Mouse (Mus musculus) limb, embryonic 14.5 days (tissue): Measurements from ENCODE around the gene Pgap3. TPM values are rescaled to one million over a fixed set of nuclear protein-coding genes. Genes with fewer than 3 reads are reported as not detected.
A peak's percentile ranks its signal among the peaks of the same experiment; 100 is the strongest.

ENCODE experiments used
- ATAC-seq: fragments of 200-750 bp; cut with Nextera tagmentation; 2 replicates; pipeline ENCODE4 v1.8.0; 2017; ENCODE audit warnings: low read depth, moderate number of reproducible peaks, moderate TSS enrichment; ENCODE audit not compliant: low FRiP score
- DNase-seq: peaks from one replicate; pipeline ENCODE4 v3.0.0-alpha.2; 2015; ENCODE audit warnings: low spot score
- H3K27ac ChIP-seq: fragments of 300-500 bp; sonication (generic); replicated peaks from 2 replicates; pipeline ENCODE4 v1.5.1; 2014; ENCODE audit warnings: low read depth, mild to moderate bottlenecking, low read length, moderate library complexity, mixed read lengths
- H3K27me3 ChIP-seq: fragments of 300-500 bp; sonication (generic); 2 replicates; pipeline ENCODE4 v1.6.1; 2014; ENCODE audit warnings: low read length, mixed read lengths; ENCODE audit not compliant: control insufficient read depth, insufficient read depth
- H3K36me3 ChIP-seq: fragments of 300-500 bp; sonication (generic); 2 replicates; pipeline ENCODE4 v1.6.1; 2014; ENCODE audit warnings: mild to moderate bottlenecking, low read length, moderate library complexity, mixed read lengths; ENCODE audit not compliant: control insufficient read depth, insufficient read depth
- H3K4me1 ChIP-seq: fragments of 300-500 bp; sonication (generic); 2 replicates; pipeline ENCODE4 v1.6.1; 2014; ENCODE audit warnings: antibody characterized with exemption, low read length, mixed read lengths; ENCODE audit not compliant: control insufficient read depth, insufficient read depth
- H3K4me2 ChIP-seq: fragments of 300-500 bp; sonication (generic); replicated peaks from 2 replicates; pipeline ENCODE4 v1.6.1; 2014; ENCODE audit warnings: low read depth, mild to moderate bottlenecking, low read length, moderate library complexity; ENCODE audit not compliant: severe bottlenecking
- H3K4me3 ChIP-seq: fragments of 300-500 bp; sonication (generic); replicated peaks from 2 replicates; pipeline ENCODE4 v1.5.1; 2014; ENCODE audit warnings: low read length
- H3K9ac ChIP-seq: fragments of 300-500 bp; sonication (generic); 2 replicates; pipeline ENCODE4 v1.6.1; 2014; ENCODE audit warnings: mild to moderate bottlenecking, low read depth, low read length, moderate library complexity; ENCODE audit not compliant: severe bottlenecking
- H3K9me3 ChIP-seq: fragments of 300-500 bp; sonication (generic); 2 replicates; pipeline ENCODE4 v1.6.1; 2016; ENCODE audit warnings: low read length; ENCODE audit not compliant: control insufficient read depth
- POLR2A ChIP-seq: fragments of 200-500 bp; IDR thresholded peaks from 2 replicates; pipeline ENCODE4 v1.8.0; 2012; ENCODE audit warnings: inconsistent platforms, mild to moderate bottlenecking, moderate library complexity, borderline replicate concordance; ENCODE audit not compliant: insufficient read depth, insufficient read length; ENCODE audit errors: extremely low read depth
- WGBS: fragments of 180-500 bp; shearing (Covaris S2); extraction: QIAGEN DNeasy Blood & Tissue Kit; methylation state at CpG from one replicate; pipeline ENCODE4 v1.1.7; 2014; 5-methylcytosine and 5-hydroxymethylcytosine counted together
- polyA plus RNA-seq, 2 experiments: library from polyadenylated mRNA; depleted of rRNA in 1 of 2; stranded (reverse) in 1 of 2; unstranded in 1 of 2; fragments of >200 nt; fragmentation: Nextera tagmentation in 1 of 2; extraction: Ambion mirVana in 1 of 2; gene quantifications; 2 replicates each; pipeline versions ENCODE4 v1.2.1 to v1.2.3; 2012 to 2014

Gene Pgap3
- polyA plus RNA-seq, 2 experiments, result 9.2 to 19.2 TPM

DNA sequence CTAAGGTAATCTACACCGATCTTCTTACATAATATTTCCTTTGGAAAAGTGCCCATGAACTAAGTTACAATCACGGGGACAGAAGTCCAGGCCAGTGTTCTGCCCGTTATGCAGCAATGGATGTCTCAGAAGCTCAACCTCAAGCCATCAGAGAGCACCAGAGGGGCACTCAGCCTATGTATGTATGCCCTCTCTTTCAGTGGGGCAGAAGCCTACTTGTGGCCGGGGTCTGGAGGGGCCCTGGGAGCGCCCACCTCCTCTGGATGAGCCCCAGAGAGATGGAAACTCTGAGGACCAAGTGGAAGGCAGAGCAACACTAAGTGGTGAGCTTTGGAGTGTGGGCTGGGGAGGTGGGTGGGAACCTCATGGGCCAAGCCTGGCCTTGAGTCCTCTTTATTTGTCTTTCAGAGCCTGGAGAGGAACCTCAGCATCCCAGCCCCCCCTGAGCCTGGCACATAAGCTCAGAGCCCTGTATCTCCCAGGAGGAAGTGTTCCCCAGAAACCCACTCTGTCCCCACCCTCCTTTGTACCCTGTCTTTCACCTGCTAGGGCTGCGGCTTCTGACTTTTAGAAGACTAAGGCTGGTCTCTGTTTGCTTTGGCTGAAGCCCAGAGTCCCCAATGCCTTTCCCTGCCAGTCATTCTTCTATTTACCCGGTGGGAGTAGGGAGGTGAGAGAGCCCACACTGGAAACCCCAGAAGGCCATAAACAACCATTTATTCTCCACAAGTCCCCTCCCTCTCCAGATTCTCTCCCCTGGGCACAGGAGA lies 43.5 kb downstream of the Pgap3 start:
- Histone ChIP-seq H3K36me3 (no peaks in the 10 kb centered on the region), H3K27ac (no peak overlapping the region)
- TF ChIP-seq POLR2A, result no peak

GRCm38 (mm10) chr11:98355732-98356299 lies 44.5 kb downstream of the Pgap3 start:
- H3K4me1 ChIP-seq, result peaks cover 19% of the 10 kb centered on the region

More for the DNA sequence above, 43.5 kb downstream of the Pgap3 start:
- Histone ChIP-seq H3K9me3 (no peaks in the 10 kb centered on the region), H3K9ac (no peak overlapping the region), H3K4me3 (no peak overlapping the region), H3K4me1 (peaks cover 19% of the 10 kb centered on the region), H3K27me3 (0 out of 2 replicates have a peak, but pooled peaks cover 6% of the 10 kb centered on the region), H3K4me2 (no peak overlapping the region)
- DNase-seq (no peak), ATAC-seq (no peak)
- 72% methylated on average over 7 of the region's 7 CpGs for WGBS

GRCm38 (mm10) chr11:98354445-98354844 lies 45.8 kb downstream of the Pgap3 start:
- no peak for ATAC-seq
- Histone ChIP-seq H3K4me3 (no peak overlapping the region), H3K9me3 (no peaks in the 10 kb centered on the region), H3K36me3 (no peaks in the 10 kb centered on the region), H3K4me2 (no peak overlapping the region), H3K27ac (no peak overlapping the region), H3K27me3 (peaks cover 30% of the 10 kb centered on the region), H3K9ac (no peak overlapping the region), H3K4me1 (peaks cover 18% of the 10 kb centered on the region)
- TF ChIP-seq POLR2A, result no peak
- DNase-seq, result no peak
- whole genome bisulfite sequencing, result 62% methylated on average over 14 of the region's 14 CpGs

More at GRCm38 (mm10) chr11:98355732-98356299, 44.5 kb downstream of the Pgap3 start:
- Histone ChIP-seq H3K36me3 (no peaks in the 10 kb centered on the region), H3K27me3 (peaks cover 16% of the 10 kb centered on the region), H3K27ac (no peak overlapping the region), H3K9me3 (no peaks in the 10 kb centered on the region), H3K9ac (no peak overlapping the region), H3K4me2 (no peak overlapping the region), H3K4me3 (no peak overlapping the region)
- DNase-seq, result peak; percentile 80
- WGBS, result 11% methylated on average over 6 of the region's 6 CpGs
- no peak for ATAC-seq
- TF ChIP-seq POLR2A, result no peak

- 20% methylated on average over 7 of the region's 8 CpGs for WGBS
- Histone ChIP-seq H3K36me3 (no peaks in the 10 kb centered on the region), H3K4me2 (no peak overlapping the region), H3K4me3 (no peak overlapping the region), H3K4me1 (peaks cover 12% of the 10 kb centered on the region; the same call in 1 of the 2 replicates), H3K9ac (no peak overlapping the region), H3K27ac (no peak overlapping the region), H3K9me3 (no peaks in the 10 kb centered on the region), H3K27me3 (peaks cover 37% of the 10 kb centered on the region)
- DNase-seq (no peak), ATAC-seq (no peak)
- no peak for TF ChIP-seq POLR2A
Observed at GRCm38 (mm10) chr11:98353651-98354211, 46.6 kb downstream of the Pgap3 start.

DNA sequence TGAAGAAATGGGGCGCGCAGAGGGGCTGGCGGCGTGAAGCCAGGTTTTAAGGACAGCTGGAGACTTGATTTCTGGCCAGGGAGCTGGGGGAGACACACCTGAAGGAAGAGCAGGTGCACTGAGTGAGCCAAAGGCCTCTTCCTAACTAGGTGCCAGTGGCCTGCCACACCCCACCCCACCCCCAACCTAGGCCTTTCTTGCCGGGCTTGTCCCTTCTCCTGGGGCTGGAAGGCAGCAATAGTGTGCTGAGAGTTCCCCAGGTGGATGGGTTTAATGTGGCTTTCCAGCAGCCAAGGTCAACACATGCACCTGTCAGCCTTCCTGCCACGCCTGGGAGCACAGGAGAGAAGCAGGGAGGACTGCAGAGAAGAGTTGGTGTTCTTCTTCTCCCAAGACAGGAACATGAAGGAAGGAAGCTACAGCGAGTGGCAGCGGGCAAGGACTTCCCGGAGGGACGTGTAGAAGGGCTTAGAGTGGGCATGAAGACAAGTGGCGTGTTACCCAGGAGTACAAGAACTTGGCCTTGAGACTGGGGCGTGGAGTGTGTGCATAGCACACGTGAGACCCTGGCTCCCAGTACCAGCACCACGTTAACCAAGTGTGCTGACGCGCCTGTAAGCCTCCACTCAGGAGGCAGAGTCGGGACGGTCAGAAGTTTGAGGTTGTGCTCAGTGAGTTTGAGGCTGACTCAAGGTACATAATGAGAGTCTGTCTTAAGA lies 47.9 kb downstream of the Pgap3 start:
- Histone ChIP-seq H3K27ac (no peak overlapping the region), H3K4me2 (no peak overlapping the region), H3K36me3 (no peaks in the 10 kb centered on the region), H3K27me3 (peaks cover 50% of the 10 kb centered on the region), H3K4me1 (peaks cover 13% of the 10 kb centered on the region; the same call in 1 of the 2 replicates), H3K4me3 (no peak overlapping the region), H3K9me3 (no peaks in the 10 kb centered on the region), H3K9ac (no peak overlapping the region)
- ATAC-seq (no peak), DNase-seq (no peak)
- no peak for TF ChIP-seq POLR2A
- WGBS, result 76% methylated on average over 18 of the region's 18 CpGs
